Mouse (Mus musculus) spleen, adult 2 months (tissue): ENCODE data around the gene Nek11.

Experiments used
- CTCF ChIP-seq: fragments of 200-500 bp; IDR thresholded peaks from 2 replicates; pipeline ENCODE4 v1.5.1; 2011; ENCODE audit warnings: mild to moderate bottlenecking, inconsistent platforms; ENCODE audit not compliant: insufficient read depth, insufficient read length, insufficient replicate concordance; ENCODE audit errors: extremely low read depth
- POLR2A ChIP-seq: fragments of 200-500 bp; IDR thresholded peaks from 2 replicates; pipeline ENCODE4 v1.6.1; 2011; ENCODE audit warnings: low read depth, low read length, inconsistent platforms

DNA sequence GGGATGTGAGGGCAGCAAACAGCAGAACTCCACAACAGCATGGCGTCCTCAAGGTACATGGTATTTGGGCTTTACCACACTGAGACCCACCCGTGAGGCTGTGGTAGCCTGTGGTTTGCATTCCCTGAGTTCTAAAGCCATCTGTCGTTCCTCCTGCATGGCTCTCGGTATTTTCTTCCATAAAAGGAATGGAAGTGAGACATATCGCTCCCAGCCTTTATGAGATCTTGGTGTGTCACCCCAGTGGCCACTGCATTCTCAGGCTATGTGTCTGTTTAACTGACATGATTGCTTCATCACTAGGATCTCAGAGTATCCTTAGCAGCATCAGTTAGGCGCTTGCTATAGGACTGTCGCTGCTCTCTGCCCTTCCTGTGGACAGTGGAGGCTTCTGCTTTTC lies 18.9 kb downstream of the Nek11 start:
- TF ChIP-seq CTCF, result no peak
- TF ChIP-seq POLR2A, result no peak
